Mouse (Mus musculus): ENCODE measurements around the gene Ube2j2. TPM values are rescaled to one million over a fixed set of nuclear protein-coding genes. Genes with fewer than 3 reads are reported as not detected.

Ube2j2 gene
- total RNA-seq, 2 experiments from 2014 or later: 9.4 to 41.3 TPM

DNA sequence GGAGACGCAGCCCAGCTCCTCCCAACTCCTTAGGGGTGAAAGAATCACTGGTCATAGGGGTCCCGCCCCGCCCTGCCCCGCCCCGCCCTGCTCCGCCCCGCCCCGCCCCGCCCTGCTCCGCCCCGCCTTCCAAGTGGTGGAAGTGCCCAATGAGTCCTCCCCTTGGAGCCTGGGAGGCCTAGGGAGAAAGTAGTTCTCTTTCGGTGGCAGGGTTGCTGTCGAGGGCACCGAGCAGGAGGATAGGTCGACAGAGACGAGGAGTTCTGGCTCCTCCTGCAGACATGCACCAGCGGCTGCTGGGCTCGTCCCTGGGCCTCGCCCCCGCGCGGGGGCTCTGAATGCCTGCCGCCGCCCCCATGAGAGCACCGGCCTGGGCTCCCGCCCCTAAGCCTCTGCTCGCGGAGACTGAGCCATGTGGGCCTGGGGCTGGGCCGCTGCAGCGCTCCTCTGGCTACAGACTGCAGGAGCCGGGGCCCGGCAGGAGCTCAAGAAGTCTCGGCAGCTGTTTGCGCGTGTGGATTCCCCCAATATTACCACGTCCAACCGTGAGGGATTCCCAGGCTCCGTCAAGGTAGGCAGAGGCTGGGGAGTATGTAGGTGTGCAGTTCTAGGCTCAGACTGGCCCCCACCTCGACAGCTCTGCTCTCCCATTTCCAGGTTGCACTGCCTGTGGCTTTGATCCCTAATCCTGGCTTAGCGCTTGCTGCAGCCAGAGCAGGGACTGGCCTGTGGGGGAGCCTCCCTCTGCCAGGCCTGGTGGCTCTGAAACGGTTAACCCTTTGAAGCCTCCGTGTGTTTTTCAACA, 18.7 kb downstream of the Ube2j2 start, which contains the start of gene C1qtnf12:
C1qtnf12 (plus strand) TSS at position 152 of the 805 bp plus-strand sequence.
- ATAC-seq (replicated peaks; ENCODE audit: low FRiP score, poor library complexity, severe bottlenecking): peak; percentile 47

DNA sequence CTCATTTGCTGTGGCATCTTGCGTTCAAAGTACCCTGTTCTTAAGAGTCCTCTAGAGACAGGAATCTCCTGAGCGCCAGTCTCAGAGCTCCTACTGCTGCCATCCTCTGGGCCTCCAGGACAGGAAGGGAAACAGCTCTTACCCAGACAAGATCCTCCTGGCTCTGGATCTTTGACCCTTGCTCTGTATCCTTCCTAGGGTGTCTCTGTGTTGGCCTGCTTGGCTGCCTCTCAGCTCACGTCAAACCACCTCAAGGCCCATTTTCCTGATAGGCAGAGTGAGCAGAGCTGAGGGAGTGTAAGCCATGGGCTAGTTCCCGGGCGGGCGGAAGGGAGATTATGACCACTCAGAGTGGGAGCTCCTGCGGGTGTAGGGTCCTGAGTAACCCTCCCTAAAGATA, 19.5 kb downstream of the Ube2j2 start:
- peak; percentile 44 for ATAC-seq (replicated peaks; ENCODE audit: low FRiP score, poor library complexity, severe bottlenecking)

DNA sequence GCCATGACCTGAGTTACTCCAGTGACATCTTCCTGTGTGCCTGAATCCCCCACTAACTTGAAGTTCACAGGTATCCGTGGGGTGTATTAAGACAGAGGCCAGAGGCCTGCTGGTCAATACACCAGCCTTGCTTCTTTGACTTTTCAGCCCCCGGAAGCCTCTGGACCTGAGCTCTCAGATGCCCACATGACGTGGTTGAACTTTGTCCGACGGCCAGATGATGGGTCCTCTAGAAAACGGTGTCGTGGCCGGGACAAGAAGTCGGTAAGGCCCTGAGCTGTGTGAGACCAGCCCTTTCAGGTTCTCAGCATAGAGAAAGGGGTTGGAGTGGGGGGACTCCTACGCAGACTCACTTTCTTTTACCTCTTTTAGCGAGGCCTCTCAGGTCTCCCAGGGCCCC, 20.8 kb downstream of the Ube2j2 start:
- no peak for ATAC-seq (replicated peaks; ENCODE audit: low FRiP score, poor library complexity, severe bottlenecking)

DNA sequence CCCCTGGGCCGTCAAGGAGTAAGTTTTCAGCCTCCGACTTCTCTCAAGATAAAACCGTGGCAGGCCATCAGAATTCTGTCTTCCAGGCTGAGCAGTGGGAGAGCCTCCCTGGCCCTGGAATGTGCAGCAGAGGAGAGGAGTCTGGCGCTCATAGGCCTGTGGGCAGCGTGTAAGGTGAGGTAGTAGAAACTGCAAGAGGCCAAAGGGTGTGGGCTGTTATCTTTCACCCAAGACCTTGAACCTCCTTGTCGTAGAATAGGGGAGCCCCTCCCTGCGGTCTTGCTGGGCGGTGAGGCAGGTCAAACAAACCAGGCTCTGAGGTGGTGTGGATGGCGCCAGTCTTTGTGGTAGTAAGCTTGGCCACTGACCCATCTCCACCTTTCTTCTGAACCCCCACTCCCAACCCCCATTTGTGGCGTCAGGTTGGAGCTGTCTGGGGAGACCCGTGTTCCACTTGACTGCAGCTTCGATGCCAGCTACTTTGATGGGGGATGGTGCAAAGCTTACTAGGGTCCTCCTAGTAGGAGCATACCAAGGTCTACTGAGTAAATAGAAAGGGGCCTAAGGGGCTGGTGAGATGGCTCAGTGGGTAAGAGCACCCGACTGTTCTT, 25.5 kb downstream of the Ube2j2 start:
- peak; percentile 63 for ATAC-seq (replicated peaks; ENCODE audit: low FRiP score, poor library complexity, severe bottlenecking)

DNA sequence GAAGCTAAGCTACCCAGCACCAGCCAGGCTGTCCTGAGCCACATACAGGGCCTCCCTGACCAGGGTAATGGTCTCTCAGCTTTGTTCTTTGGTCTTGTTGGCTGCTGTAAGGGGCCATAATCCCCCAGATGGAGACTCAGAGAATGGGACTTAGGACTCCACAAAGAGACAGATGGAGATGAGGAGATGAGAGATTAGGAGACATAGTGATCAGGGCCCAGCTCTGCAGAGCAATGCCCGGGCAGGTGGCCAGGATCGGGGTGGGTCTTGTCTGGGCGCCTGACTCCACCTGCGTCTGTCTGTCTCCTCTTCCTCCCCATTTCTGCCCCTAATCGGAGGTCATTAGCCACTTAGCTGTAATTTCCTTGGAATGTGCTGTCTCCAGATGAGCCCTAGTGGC, 26.7 kb downstream of the Ube2j2 start:
- ATAC-seq (replicated peaks; ENCODE audit: low FRiP score, poor library complexity, severe bottlenecking): no peak

DNA sequence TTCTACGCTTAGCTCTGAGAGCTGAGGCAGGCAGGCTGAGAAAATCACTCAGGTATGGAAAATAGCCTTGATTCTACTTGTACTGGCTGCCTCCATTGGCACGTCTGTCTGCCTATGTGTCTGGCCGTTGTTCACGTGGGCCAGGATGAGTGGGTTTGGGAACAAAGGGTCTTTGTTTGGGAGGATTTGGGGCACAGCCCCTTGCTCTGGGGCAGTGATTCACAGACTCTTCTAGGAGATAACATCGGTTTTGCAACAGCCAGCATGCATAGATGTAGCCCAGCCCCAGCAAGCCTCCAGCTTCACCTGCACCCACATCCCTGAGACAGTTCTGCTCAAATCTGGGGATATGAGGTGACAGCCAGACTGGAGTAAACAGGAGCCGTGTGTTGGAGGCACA, 29.0 kb downstream of the Ube2j2 start:
- no peak for ATAC-seq (replicated peaks; ENCODE audit: low FRiP score, poor library complexity, severe bottlenecking)

DNA sequence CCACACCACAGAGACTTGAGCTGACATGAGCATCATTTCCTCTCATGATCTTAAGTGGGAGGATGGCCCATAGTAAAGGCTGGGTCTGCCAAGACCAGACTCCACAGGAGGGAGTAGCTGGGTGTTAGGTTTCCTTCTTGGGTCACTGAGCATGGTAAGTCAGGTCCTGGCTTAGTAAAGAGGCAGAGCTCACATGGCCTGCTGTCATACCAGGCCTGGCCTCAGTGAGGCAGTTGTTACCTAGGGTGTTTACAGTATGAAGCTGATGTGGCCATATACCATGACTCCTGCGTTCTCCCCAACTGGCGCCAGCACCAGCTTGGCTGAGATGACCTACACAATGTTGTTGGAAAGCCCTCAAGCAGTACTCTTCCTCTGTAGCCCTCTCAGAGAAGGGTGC, 29.6 kb downstream of the Ube2j2 start:
- no peak for ATAC-seq (replicated peaks; ENCODE audit: low FRiP score, poor library complexity, severe bottlenecking)

DNA sequence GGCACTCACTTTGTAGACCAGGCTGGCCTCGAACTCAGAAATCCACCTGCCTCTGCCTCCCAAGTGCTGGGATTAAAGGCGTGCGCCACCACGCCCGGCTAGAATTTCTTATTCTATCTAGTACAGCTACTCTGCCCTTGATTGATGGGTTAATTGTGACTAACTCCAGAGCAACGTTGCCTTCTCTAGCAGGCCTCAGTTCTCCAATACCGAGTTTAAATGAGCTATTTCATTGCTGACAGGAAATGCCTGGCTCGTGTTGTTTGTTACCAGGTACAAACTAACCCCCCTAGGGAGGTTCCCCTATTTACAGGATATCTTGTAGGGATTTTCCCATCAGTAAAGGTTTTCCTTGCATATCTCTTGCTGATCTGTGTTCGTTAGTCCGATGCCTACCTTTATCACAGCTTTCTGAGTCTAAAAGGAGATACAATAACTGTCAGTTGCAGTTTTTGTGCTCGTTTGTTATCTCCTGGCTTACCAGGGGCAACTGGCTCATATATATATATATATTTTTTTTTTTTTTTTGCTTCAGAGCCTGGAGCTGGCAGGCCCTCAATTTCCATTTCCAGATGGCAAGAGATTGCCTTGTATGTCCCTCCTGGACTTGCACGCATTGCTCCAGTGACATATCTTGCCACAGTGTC, 37.9 kb downstream of the Ube2j2 start:
- ATAC-seq (replicated peaks; ENCODE audit: low FRiP score, poor library complexity, severe bottlenecking): no peak

DNA sequence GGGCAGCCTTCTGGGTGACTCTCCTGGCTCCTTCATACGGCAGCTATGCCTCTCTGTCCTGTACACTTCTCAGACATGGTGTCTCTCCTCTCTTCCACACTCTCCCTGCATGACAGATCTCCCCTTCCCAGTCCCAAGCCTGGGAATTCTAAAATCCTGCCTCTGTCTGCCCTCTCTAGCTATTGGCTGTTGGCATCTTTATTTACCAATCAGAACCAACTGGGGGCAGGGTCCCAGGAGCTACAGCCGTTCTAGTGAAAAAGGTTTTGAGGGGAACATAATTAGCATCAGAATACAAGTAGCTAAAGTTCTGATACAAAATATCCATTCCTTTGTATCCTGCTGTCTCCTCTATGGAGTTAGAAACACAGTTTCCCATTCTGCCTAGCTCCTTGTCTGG, 40.2 kb downstream of the Ube2j2 start:
- ATAC-seq (replicated peaks; ENCODE audit: low FRiP score, poor library complexity, severe bottlenecking): no peak

DNA sequence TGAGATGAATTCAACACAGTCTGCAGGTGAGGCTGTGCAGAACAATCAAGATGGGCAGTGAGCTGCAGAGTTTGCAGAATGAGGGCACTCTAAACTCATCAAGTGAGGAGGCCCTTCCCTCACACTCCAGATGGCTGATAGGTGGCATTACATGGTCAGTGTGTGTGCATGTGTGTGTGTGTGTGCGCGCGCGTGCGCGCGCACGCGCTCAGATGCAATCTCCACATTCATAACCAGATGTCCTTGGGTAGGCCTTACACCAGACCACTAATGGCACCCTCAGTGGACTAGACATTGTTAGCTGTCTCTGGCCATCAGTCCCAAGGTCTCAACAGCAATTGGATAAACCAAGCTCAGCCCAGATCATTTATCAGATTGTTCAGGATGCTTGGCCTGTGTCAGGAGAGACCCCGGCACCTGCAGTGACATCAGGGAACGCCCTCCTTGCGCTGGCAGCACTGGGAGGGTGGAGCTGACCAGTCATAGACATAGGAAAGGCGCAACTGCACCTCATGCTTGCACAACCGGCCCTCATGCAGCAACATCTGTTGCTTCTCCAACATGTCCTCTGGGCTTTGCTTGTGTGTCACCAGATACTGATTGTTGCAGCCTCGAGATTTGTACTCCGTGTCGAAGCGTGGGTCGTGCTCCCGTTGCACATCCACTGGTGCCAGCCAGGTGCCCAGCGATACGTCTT, 47.7 kb downstream of the Ube2j2 start:
- no peak for ATAC-seq (replicated peaks; ENCODE audit: low FRiP score, poor library complexity, severe bottlenecking)

DNA sequence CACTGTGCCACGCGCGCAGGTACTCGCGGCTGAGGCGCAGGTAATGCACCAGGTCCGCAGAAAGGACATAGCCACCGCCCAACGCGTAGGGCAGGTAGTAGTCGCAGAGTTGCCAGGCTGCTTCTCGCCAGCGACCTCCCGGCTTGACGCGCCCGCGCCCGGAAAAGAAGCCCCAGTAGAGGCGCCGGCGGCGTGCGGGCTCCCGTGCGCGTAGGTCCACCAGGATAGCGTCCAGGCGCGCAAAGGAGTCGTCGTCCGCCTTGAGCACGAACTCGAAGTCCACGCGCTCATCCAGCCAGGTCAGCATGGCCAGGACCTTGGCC, 48.2 kb downstream of the Ube2j2 start:
- ATAC-seq (replicated peaks; ENCODE audit: low FRiP score, poor library complexity, severe bottlenecking): no peak

DNA sequence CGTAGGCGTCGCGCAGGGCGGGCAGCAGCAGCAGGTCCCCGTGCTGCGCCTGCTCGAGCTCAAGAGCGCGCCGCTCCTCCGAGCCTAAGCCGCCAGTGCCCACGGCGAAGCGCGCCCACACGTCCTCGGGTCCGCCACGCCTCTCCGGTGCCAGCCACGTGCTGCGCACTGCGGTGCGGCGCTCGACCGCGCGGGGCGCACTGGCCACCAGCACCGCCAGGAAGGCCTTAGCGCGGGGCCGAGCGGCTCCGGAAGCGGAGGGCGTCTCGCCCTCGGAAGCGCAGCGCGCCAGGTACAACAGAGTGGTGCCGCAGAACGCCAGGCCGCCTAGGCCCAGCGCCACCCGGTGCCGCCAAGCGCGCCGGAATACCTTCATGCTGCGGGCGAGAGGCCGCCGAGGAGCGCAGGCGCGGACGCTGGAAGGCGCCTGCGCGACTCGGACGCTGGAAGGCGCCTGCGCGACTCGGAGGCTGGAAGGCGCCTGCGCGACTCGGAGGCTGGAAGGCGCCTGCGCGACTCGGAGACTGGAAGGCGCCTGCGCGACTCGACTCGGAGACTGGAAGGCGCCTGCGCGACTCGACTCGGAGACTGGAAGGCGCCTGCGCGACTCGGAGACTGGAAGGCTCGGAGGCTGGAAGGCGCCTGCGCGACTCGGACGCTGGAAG, 48.7 kb downstream of the Ube2j2 start, which contains the start of the genes B3galt6 and Sdf4:
B3galt6 (minus strand) TSS at position 409 of the 665 bp plus-strand sequence.
Sdf4 (plus strand) TSS at position 632 of the 665 bp plus-strand sequence.
- ATAC-seq (replicated peaks; ENCODE audit: low FRiP score, poor library complexity, severe bottlenecking): peak; percentile 80

DNA sequence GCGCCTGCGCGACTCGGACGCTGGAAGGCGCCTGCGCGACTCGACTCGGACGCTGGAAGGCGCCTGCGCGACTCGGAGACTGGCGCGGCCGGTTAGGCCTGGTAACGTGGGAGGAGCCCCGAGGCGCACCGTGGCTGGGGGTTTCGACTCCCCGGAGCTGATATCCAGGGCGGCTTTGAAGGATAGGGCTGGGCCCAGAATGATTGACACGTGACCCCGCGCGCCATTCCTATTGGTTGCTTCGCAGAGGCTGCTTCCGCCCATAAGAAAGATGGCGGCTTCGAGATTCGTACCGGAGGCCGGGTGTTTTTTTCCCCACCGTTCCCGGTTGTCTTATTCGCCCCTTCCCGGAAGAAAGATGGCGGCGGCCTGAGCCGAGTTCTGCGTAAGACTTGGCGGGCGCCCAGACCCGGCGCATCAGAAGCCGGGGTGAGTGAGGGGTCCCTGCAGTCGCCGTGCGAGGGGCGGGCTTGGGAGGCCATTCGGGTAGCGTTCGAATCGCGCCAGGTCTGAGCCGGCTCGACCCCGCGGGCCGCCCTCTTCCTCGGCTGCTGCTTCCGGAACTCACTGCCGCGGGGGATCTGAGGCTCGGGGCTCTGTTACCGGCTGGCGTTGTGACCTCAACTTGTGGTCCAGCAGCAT, 49.4 kb downstream of the Ube2j2 start:
- ATAC-seq (replicated peaks; ENCODE audit: low FRiP score, poor library complexity, severe bottlenecking): peak; percentile 83

DNA sequence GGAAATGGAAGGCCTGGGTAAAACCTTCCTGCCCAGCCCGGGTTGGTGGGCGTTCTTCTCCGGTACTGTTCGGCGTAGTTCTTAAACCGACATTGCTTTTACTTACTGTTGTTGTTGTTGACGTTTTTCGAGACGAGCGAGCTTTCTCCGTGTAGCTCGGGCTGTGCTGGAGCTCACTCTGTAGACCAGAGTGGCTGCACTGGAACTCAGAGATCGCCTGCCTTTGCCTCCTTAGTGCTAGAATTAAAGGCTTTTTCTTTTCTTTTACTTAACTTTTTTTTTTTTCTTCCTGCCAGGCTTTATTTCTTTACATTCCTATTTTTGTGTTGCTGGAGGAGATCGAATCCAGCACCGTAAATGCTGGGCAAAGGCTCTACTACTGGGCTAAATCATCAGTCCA, 50.0 kb downstream of the Ube2j2 start:
- ATAC-seq (replicated peaks; ENCODE audit: low FRiP score, poor library complexity, severe bottlenecking): 0 out of 2 replicates have a peak, but pooled peaks have one; percentile 8

DNA sequence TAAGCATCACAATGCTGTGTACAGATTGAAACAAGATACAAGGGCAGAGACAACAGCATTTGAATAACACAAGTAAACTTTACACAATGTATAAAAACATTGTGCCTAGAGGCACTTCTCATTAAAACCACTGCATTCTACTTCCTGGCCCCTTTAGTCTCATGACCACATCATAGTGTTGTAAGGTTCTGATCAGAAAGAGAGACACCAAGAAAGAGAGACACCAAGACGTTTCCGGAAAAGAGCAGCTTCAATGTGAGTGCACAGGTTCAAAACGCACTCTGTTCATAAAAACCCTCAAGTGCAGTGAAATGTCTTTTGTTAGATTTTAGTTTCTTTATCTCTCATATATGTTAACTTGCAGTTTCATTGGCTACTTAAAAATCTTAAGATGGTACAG, 60.5 kb downstream of the Ube2j2 start:
- no peak for ATAC-seq (replicated peaks; ENCODE audit: low FRiP score, poor library complexity, severe bottlenecking)

DNA sequence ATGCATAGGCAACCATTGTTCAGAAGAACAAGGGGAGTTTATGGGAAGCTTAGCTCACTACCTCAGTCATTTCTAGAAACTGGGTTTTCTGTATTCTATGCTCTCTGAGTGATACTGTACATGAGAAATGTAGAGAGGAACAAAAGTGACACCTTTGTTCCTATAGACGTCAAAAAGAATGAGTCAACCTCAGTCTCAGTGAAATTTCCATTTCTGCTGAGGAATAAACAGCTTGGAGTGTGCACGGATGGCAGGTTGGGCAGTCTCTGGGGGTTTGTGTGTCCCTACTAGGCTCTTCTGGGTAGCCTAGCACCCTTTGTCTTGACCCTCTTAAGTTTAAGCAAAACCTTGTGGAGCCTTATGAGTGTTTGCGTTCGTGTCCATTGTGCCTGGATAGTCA, 64.7 kb downstream of the Ube2j2 start:
- ATAC-seq (replicated peaks; ENCODE audit: low FRiP score, poor library complexity, severe bottlenecking): no peak
